Mouse (Mus musculus): ENCODE data around the gene Cyp2j8. TPM values are rescaled to one million over a fixed set of nuclear protein-coding genes. Genes with fewer than 3 reads are reported as not detected.
A peak's percentile ranks its signal among the peaks of the same experiment; 100 is the strongest.

Cyp2j8 gene
- not detected in 2 replicates for polyA plus RNA-seq (2015; fragmentation: Nextera tagmentation; extraction: Ambion mirVana)

DNA sequence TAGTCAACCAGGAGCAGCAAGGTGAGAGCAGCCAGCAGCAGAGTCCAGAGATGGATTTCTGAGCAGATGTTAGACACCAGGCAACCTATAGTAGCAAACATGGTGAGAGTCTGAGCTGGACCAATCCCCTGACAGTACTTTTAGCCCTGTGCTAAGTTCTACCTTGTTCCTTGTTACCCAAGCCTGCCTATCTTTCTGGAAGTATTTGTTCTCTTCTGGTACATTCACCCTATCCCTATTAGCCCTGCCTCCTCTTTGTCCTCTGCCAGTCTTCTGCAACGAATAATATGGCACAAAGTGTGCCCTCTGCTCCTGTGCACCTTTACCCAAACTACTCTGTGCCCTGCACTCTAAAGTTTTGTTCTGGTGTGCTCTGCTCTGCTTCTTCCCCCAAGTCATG, at the start of gene Cyp2j8:
Gene Cyp2j8 (minus strand): TSS at position 101 of the 400 bp plus-strand sequence.
- TF ChIP-seq CTCF (IDR thresholded peaks at IDR 0.05; ENCODE audit: low read depth) = no peak
- no peak for TF ChIP-seq EP300 (optimal IDR thresholded peaks at IDR 0.05)
- H3K4me1 ChIP-seq (replicated peaks; ENCODE audit: control insufficient read depth, insufficient read depth) = no peaks in the 10 kb centered on the region
- no peaks in the 10 kb centered on the region for H3K9me3 ChIP-seq (ENCODE audit: control insufficient read depth, low read length)
- H3K4me2 ChIP-seq (replicated peaks; ENCODE audit: low read depth) = no peak within 1 kb of the TSS
- 68% methylated on average over 1 of the region's 1 CpGs for WGBS
- H3K27ac ChIP-seq (replicated peaks) = no peak within 1 kb of the TSS
- DNase-seq (ENCODE audit: low spot score) (no peak), ATAC-seq (ENCODE audit: low FRiP score, low TSS enrichment) (no peak)
- H3K9ac ChIP-seq (ENCODE audit: low read length) = no peak within 1 kb of the TSS
- no peaks in the 10 kb centered on the region for H3K27me3 ChIP-seq (ENCODE audit: control insufficient read depth, insufficient read depth, low read length)
- no peak within 1 kb of the TSS for H3K4me3 ChIP-seq (ENCODE audit: low read depth, low read length)
- H3K36me3 ChIP-seq (ENCODE audit: control insufficient read depth, insufficient read depth, low read length) = no peaks in the 10 kb centered on the region

DNA sequence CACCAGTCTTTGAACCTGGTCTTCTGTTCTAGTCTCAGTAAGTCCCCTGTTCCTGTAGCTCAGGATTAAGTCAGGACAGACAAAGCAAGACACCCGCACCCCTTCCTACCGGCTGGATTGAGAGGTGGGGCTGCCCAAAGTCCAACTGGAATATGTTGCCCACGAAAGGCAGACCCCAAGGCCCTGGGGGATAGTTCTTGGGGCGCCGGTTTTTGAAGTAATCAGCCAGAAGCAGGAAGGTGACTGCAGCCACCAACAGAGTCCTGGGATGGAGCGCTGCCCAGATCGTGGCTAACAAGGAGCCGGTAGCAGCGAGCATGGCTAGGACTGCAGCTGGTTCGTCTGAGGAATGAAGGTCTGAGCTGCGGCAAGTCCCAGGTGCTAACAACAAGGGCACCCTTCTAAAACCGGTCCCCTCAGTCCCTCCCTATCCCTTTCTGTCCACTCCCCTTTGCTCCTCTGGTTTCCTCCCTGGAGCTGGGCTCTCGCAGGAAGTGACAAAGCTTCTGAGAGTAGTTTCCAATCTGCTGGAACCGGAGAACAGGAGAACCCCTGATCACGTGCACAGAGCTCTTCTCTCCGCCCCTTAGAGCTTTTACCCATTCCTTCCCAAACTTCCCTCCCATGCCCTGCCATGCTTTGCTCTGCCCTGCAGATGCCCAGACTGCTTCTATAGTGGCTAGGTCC, 46.1 kb upstream of the Cyp2j8 start, which contains the start of gene Cyp2j6:
Gene Cyp2j6 (minus strand): TSS at position 529 of the 687 bp plus-strand sequence.
- H3K36me3 ChIP-seq (ENCODE audit: control insufficient read depth, insufficient read depth, low read length) = no peaks in the 10 kb centered on the region
- H3K9me3 ChIP-seq (ENCODE audit: control insufficient read depth, low read length) = no peaks in the 10 kb centered on the region
- ATAC-seq (ENCODE audit: low FRiP score, low TSS enrichment) (peak; percentile 97), DNase-seq (ENCODE audit: low spot score) (peak; percentile 69)
- peak within 1 kb of the TSS; percentile 57 for H3K4me3 ChIP-seq (ENCODE audit: low read depth, low read length)
- TF ChIP-seq CTCF (IDR thresholded peaks at IDR 0.05; ENCODE audit: low read depth) = no peak
- no peak for TF ChIP-seq EP300 (optimal IDR thresholded peaks at IDR 0.05)
- H3K27me3 ChIP-seq (ENCODE audit: control insufficient read depth, insufficient read depth, low read length) = no peaks in the 10 kb centered on the region
- 1% methylated on average over 16 of the region's 16 CpGs for WGBS
- H3K9ac ChIP-seq (ENCODE audit: low read length) = peak within 1 kb of the TSS; percentile 71
- no peaks in the 10 kb centered on the region for H3K4me1 ChIP-seq (replicated peaks; ENCODE audit: control insufficient read depth, insufficient read depth)
- peak within 1 kb of the TSS; percentile 77 for H3K27ac ChIP-seq (replicated peaks)
- H3K4me2 ChIP-seq (replicated peaks; ENCODE audit: low read depth) = peak within 1 kb of the TSS; percentile 71

GRCm38 (mm10) chr4:96551619-96552018, 44.4 kb upstream of the Cyp2j8 start:
- TF ChIP-seq CTCF (IDR thresholded peaks at IDR 0.05; ENCODE audit: low read depth) (no peak), EP300 (optimal IDR thresholded peaks at IDR 0.05) (no peak)
- DNase-seq (ENCODE audit: low spot score) = no peak
- H3K4me3 ChIP-seq (ENCODE audit: low read depth, low read length) = no peak overlapping the region

DNA sequence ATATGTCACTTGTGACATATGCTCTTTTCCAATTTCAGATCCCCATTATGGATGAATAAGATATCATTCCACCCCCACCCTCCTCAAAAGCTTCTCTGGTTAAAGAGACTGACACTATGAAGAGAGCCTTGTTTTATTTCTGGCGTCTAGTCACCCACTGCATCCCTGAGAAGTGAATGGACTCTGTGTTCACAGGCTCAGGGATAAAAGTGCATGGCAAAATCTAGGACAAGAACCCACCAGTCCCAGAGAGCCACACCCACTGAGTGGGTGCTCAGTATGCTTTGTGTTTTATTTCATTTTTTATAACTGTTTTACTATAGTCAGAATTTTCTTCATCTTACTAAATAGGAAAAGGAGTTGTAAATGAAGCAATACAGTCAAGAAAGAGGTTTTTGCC, 38.8 kb upstream of the Cyp2j8 start:
- ATAC-seq (ENCODE audit: low FRiP score, low TSS enrichment) = no peak
- no peak for DNase-seq (ENCODE audit: low spot score)
- TF ChIP-seq CTCF (IDR thresholded peaks at IDR 0.05; ENCODE audit: low read depth) = no peak
- no peak for TF ChIP-seq EP300 (optimal IDR thresholded peaks at IDR 0.05)
- Histone ChIP-seq H3K4me3 (ENCODE audit: low read depth, low read length) (no peak overlapping the region), H3K9me3 (ENCODE audit: control insufficient read depth, low read length) (no peaks in the 10 kb centered on the region), H3K36me3 (ENCODE audit: control insufficient read depth, insufficient read depth, low read length) (no peaks in the 10 kb centered on the region), H3K9ac (ENCODE audit: low read length) (no peak overlapping the region), H3K4me1 (replicated peaks; ENCODE audit: control insufficient read depth, insufficient read depth) (no peaks in the 10 kb centered on the region), H3K4me2 (replicated peaks; ENCODE audit: low read depth) (no peak overlapping the region), H3K27me3 (ENCODE audit: control insufficient read depth, insufficient read depth, low read length) (no peaks in the 10 kb centered on the region), H3K27ac (replicated peaks) (no peak overlapping the region)
- WGBS = 65% methylated on average over 1 of the region's 1 CpGs

More at GRCm38 (mm10) chr4:96551619-96552018, 44.4 kb upstream of the Cyp2j8 start:
- no peak for ATAC-seq (ENCODE audit: low FRiP score, low TSS enrichment)
- 80% methylated on average over 3 of the region's 3 CpGs for WGBS
- H3K9ac ChIP-seq (ENCODE audit: low read length) = no peak overlapping the region
- H3K36me3 ChIP-seq (ENCODE audit: control insufficient read depth, insufficient read depth, low read length) = no peaks in the 10 kb centered on the region
- no peak overlapping the region for H3K27ac ChIP-seq (replicated peaks)
- no peaks in the 10 kb centered on the region for H3K9me3 ChIP-seq (ENCODE audit: control insufficient read depth, low read length)
- H3K27me3 ChIP-seq (ENCODE audit: control insufficient read depth, insufficient read depth, low read length) = no peaks in the 10 kb centered on the region
- no peak overlapping the region; the same call in 1 of the 2 replicates for H3K4me2 ChIP-seq (replicated peaks; ENCODE audit: low read depth)
- no peaks in the 10 kb centered on the region for H3K4me1 ChIP-seq (replicated peaks; ENCODE audit: control insufficient read depth, insufficient read depth)

- WGBS = 7% methylated on average over 1 of the region's 1 CpGs
- TF ChIP-seq CTCF (IDR thresholded peaks at IDR 0.05; ENCODE audit: low read depth) = peak; percentile 47
- TF ChIP-seq EP300 (optimal IDR thresholded peaks at IDR 0.05) = no peak
- 0 out of 2 replicates have a peak, but pooled peaks cover 6% of the 10 kb centered on the region for H3K36me3 ChIP-seq (ENCODE audit: control insufficient read depth, insufficient read depth, low read length)
- H3K27me3 ChIP-seq (ENCODE audit: control insufficient read depth, insufficient read depth, low read length) = no peaks in the 10 kb centered on the region
- H3K4me2 ChIP-seq (replicated peaks; ENCODE audit: low read depth) = no peak overlapping the region
- DNase-seq (ENCODE audit: low spot score) (no peak), ATAC-seq (ENCODE audit: low FRiP score, low TSS enrichment) (no peak)
- H3K9me3 ChIP-seq (ENCODE audit: control insufficient read depth, low read length) = no peaks in the 10 kb centered on the region
- no peak overlapping the region for H3K27ac ChIP-seq (replicated peaks)
- no peak overlapping the region for H3K9ac ChIP-seq (ENCODE audit: low read length)
- H3K4me1 ChIP-seq (replicated peaks; ENCODE audit: control insufficient read depth, insufficient read depth) = no peaks in the 10 kb centered on the region
- no peak overlapping the region for H3K4me3 ChIP-seq (ENCODE audit: low read depth, low read length)
These were observed 18.6 kb upstream of the Cyp2j8 start for GRCm38 (mm10) chr4:96525772-96526171.

DNA sequence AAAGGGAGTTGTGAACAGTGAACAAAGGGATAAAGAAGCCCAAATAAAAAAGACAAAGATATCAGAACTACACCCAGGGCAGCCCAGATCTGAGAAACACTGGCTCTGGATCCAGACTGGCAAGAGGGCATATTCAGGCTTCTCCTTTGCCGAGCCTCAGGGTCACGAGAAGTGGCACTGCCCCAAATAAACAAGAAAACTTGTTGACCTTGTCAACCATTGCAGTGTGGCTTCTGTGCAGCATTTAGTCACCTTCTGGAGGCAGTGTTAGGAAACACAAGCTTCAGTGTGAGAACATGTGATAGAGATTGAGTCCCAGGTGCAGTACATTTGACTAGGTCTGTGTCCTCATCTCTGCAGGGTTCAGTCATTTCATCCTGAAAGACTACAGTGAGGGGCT, 15.1 kb upstream of the Cyp2j8 start:
- no peaks in the 10 kb centered on the region for H3K27me3 ChIP-seq (ENCODE audit: control insufficient read depth, insufficient read depth, low read length)
- no peak for DNase-seq (ENCODE audit: low spot score)
- H3K4me2 ChIP-seq (replicated peaks; ENCODE audit: low read depth) = no peak overlapping the region
- H3K4me1 ChIP-seq (replicated peaks; ENCODE audit: control insufficient read depth, insufficient read depth) = no peaks in the 10 kb centered on the region
- H3K4me3 ChIP-seq (ENCODE audit: low read depth, low read length) = no peak overlapping the region
- WGBS = 59% methylated on average over 2 of the region's 2 CpGs
- H3K9me3 ChIP-seq (ENCODE audit: control insufficient read depth, low read length) = no peaks in the 10 kb centered on the region
- no peak for ATAC-seq (ENCODE audit: low FRiP score, low TSS enrichment)
- H3K27ac ChIP-seq (replicated peaks) = no peak overlapping the region
- no peak overlapping the region for H3K9ac ChIP-seq (ENCODE audit: low read length)
- no peak for TF ChIP-seq EP300 (optimal IDR thresholded peaks at IDR 0.05)
- TF ChIP-seq CTCF (IDR thresholded peaks at IDR 0.05; ENCODE audit: low read depth) = no peak
- H3K36me3 ChIP-seq (ENCODE audit: control insufficient read depth, insufficient read depth, low read length) = 0 out of 2 replicates have a peak, but pooled peaks cover 3% of the 10 kb centered on the region

All from stomach, postnatal 0 days (tissue).